Mouse (Mus musculus): ENCODE data around the gene Ngp. TPM values are rescaled to one million over a fixed set of nuclear protein-coding genes. Genes with fewer than 3 reads are reported as not detected.
A peak's percentile ranks its signal among the peaks of the same experiment; 100 is the strongest.

The Ngp gene
- total RNA-seq, 2 experiments from 2014 or later: 87.9 to 228 TPM

- ATAC-seq (replicated peaks; ENCODE audit: poor library complexity, severe bottlenecking): no peak
Observed at GRCm38 (mm10) chr9:110431241-110431640, 11.7 kb downstream of the Ngp start.

DNA sequence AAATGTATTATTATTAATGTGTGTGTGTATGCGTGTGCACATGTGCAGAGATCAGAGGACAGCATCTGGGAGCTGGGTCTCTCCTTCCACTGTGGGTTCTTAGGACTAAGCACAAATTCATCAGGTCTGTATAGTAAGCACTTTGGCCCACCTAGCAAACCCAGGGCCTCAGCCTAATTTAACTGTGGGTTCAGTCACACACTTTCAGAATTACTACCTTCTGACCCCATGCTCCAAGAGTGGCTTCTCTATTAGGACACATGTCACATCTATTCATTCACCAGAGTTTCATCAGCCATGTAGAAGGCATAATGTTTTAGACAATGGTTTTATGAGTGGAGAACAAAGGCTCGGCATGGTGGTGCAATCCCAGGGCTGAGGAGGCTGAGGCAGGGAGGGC, 13.5 kb downstream of the Ngp start:
- no peak for ATAC-seq (replicated peaks; ENCODE audit: poor library complexity, severe bottlenecking)

- no peak for ATAC-seq (replicated peaks; ENCODE audit: poor library complexity, severe bottlenecking)
Observed at GRCm38 (mm10) chr9:110436041-110436440, 16.5 kb downstream of the Ngp start.

- ATAC-seq (replicated peaks; ENCODE audit: poor library complexity, severe bottlenecking): peak; percentile 55
Observed at GRCm38 (mm10) chr9:110440049-110440448, 20.5 kb downstream of the Ngp start.

DNA sequence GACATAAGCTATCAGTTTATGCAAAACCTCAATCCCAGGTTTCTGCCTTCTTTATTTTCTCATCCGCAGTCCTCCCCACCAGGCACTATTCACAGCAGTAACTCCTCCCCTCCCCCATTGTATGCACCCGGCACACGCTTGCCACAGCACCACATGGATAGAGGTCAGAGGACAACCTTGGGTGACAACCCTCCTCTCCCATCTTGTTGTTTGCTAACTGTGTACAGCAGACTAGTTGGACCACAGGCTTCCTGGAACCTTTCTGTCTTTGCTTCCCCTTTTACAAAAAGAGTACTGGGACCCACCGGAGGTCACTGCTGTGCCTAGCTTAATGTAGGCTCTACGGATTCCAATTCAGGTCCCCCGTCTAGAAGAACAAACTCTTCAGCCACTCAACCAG, 21.0 kb downstream of the Ngp start:
- ATAC-seq (replicated peaks; ENCODE audit: poor library complexity, severe bottlenecking): peak; percentile 94

DNA sequence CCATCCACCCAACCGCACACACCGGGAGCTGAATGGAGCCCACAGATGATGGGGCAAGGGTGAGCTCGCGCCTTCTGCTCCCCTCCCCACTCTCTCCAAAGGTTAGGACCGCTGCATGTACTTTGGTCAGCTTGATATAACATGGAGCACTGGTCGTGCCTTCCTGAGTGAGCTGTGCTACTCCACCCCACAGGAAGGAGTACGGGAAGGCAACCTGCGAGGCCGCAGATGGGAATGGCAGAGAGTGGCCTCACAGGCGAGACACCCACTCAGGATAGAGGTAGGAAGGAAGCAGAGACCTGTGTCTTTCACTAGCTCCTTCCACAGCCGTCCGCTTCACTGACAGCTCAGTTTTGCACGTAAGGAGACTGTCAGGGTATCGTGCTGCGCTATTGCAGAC, 28.8 kb downstream of the Ngp start:
- no peak for ATAC-seq (replicated peaks; ENCODE audit: poor library complexity, severe bottlenecking)

- peak; percentile 95 for ATAC-seq (replicated peaks; ENCODE audit: poor library complexity, severe bottlenecking)
Observed at GRCm38 (mm10) chr9:110448857-110449617, 29.5 kb downstream of the Ngp start.

DNA sequence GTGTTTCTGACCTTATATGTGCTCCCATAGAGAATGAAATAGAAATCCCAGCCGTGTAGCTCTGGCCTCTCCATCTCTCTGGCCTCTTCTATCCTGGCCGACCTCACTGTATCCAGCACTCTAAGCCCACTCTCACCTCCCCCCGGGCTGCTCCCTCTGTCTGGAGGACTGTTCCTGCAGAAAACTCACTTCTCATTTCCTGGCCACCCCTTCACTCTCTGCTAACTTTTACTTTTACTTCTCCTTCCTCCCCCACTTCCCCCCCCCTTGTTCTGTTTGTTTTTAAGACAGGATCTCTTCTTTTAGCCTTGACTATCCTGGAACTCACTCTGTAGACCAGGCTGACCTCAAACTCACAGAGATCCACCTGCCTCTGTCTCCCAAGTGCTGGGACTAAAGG, 33.0 kb downstream of the Ngp start:
- peak; percentile 78 for ATAC-seq (replicated peaks; ENCODE audit: poor library complexity, severe bottlenecking)

DNA sequence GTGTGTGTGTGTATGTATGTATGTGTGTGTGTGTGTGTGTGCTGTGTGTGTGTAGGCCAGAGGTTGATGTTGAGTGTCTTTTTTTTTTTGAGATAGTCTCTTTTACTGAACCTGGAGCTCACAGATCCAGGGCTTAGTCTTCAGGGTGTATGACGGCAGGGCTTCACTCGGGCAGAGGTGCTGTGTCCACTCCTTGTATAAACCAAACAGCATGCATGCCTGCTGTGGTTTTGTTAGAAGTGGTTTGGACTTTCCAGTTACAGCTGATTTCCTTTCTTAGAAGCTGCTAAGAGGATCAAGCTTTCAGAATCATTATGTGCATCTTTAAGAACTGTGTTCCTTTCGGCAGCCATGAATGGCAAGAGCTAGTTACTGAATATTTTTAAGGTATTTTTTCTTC, 38.4 kb downstream of the Ngp start:
- ATAC-seq (replicated peaks; ENCODE audit: poor library complexity, severe bottlenecking): no peak

- peak; percentile 92 for ATAC-seq (replicated peaks; ENCODE audit: poor library complexity, severe bottlenecking)
Observed at GRCm38 (mm10) chr9:110459145-110459727, 39.7 kb downstream of the Ngp start.

GRCm38 (mm10) chr9:110460884-110461815, 41.6 kb downstream of the Ngp start:
- ATAC-seq (replicated peaks; ENCODE audit: poor library complexity, severe bottlenecking): no peak

GRCm38 (mm10) chr9:110462321-110462720, 42.8 kb downstream of the Ngp start:
- ATAC-seq (replicated peaks; ENCODE audit: poor library complexity, severe bottlenecking): no peak

GRCm38 (mm10) chr9:110463983-110464591, 44.5 kb downstream of the Ngp start:
- peak; percentile 53 for ATAC-seq (replicated peaks; ENCODE audit: poor library complexity, severe bottlenecking)

DNA sequence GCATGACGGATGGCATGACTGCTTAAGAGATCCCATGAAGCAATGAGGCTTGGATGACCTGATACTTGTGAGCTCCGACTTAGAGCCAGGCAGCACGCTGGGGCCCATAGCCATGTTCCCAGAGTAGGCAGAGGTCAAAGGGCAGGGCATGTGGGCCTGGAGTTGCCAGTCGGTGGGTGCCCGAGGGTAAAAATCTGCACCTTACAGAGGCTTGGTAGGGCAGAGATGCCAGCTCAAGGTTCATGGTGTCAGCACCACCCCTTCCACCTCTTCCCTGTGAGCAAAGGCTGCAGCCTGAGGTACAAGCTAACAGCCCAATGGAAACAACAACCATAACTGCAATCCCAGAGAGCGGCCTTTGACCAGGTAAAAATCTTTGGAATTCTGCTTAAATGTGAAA, 45.8 kb downstream of the Ngp start:
- ATAC-seq (replicated peaks; ENCODE audit: poor library complexity, severe bottlenecking): no peak

GRCm38 (mm10) chr9:110466179-110466578, 46.6 kb downstream of the Ngp start:
- ATAC-seq (replicated peaks; ENCODE audit: poor library complexity, severe bottlenecking): peak; percentile 71

Other genes starting within 250 kb of the Ngp start
- gene Cspg5, start 176.0 kb upstream of the Ngp start, total RNA-seq (2014; fragmentation: Nextera tagmentation): not detected in 2 replicates
- gene Cspg5, start 176.0 kb upstream of the Ngp start, total RNA-seq (2017): 0.30 TPM in 1 of 2 replicates, not detected in the other
- gene Elp6, start 114.6 kb upstream of the Ngp start, total RNA-seq (2014; fragmentation: Nextera tagmentation): 7.6 and 11.0 TPM in 2 replicates
- 7.9 and 8.4 TPM in 2 replicates for gene Elp6, start 114.6 kb upstream of the Ngp start, total RNA-seq (2017)
- gene Scap, start 86.5 kb upstream of the Ngp start, total RNA-seq (2014; fragmentation: Nextera tagmentation): 31.4 and 56.3 TPM in 2 replicates
- gene Scap, start 86.5 kb upstream of the Ngp start, total RNA-seq (2017): 24.1 and 43.1 TPM in 2 replicates
- 12.7 and 17.7 TPM in 2 replicates for gene Ptpn23, start 11.5 kb upstream of the Ngp start, total RNA-seq (2014; fragmentation: Nextera tagmentation)
- gene Ptpn23, start 11.5 kb upstream of the Ngp start, total RNA-seq (2017): 3.0 and 3.2 TPM in 2 replicates
- gene Klhl18, start 56.9 kb downstream of the Ngp start, total RNA-seq (2014; fragmentation: Nextera tagmentation): 14.8 and 16.0 TPM in 2 replicates
- gene Klhl18, start 56.9 kb downstream of the Ngp start, total RNA-seq (2017): 9.5 and 9.6 TPM in 2 replicates
- 0.34 and 4.1 TPM in 2 replicates for gene Kif9, start 57.2 kb downstream of the Ngp start, total RNA-seq (2014; fragmentation: Nextera tagmentation)
- 0.90 and 1.3 TPM in 2 replicates for gene Kif9, start 57.2 kb downstream of the Ngp start, total RNA-seq (2017)
- 130 and 131 TPM in 2 replicates for gene Setd2, start 112.8 kb downstream of the Ngp start, total RNA-seq (2014; fragmentation: Nextera tagmentation)
- gene Setd2, start 112.8 kb downstream of the Ngp start, total RNA-seq (2017): 125 and 149 TPM in 2 replicates
- gene Nradd, start 204.7 kb downstream of the Ngp start, total RNA-seq (2014; fragmentation: Nextera tagmentation): 4.4 and 4.5 TPM in 2 replicates
- gene Nradd, start 204.7 kb downstream of the Ngp start, total RNA-seq (2017): 0.99 and 4.7 TPM in 2 replicates
- gene Nbeal2, start 234.4 kb downstream of the Ngp start, total RNA-seq (2014; fragmentation: Nextera tagmentation): 37.5 and 49.2 TPM in 2 replicates
- 11.0 and 13.9 TPM in 2 replicates for gene Nbeal2, start 234.4 kb downstream of the Ngp start, total RNA-seq (2017)
- gene Ccdc12, start 236.8 kb downstream of the Ngp start, total RNA-seq (2014; fragmentation: Nextera tagmentation): 149 TPM in 2 replicates
- 98.5 and 104 TPM in 2 replicates for gene Ccdc12, start 236.8 kb downstream of the Ngp start, total RNA-seq (2017)